Mouse (Mus musculus) heart, postnatal 4 days (tissue): ENCODE results near the gene Ccl2. TPM values are rescaled to one million over a fixed set of nuclear protein-coding genes. Genes with fewer than 3 reads are reported as not detected.

Experiments
- DNase-seq: peaks from one replicate; pipeline ENCODE4 v3.0.0; 2021
- total RNA-seq, 2 experiments: library from RNA; stranded (reverse); gene quantifications; 2 replicates each; pipeline ENCODE4 v1.2.3; 2021

The Ccl2 gene
- total RNA-seq, 2 experiments from 2014 or later = 2.1 to 4.7 TPM

- no peak for DNase-seq
Observed at GRCm38 (mm10) chr11:82035857-82036256, 486 bp downstream of the Ccl2 start.

- DNase-seq = no peak
Observed at GRCm38 (mm10) chr11:82038535-82038934, 3.2 kb downstream of the Ccl2 start, which contains the start of gene Gm17268. Gm17268 (minus strand) TSS chr11:82038562.

- no peak for DNase-seq
Observed at GRCm38 (mm10) chr11:82039132-82039660, 3.8 kb downstream of the Ccl2 start.

- DNase-seq = peak; percentile 22
Observed at GRCm38 (mm10) chr11:82041671-82042080, 6.3 kb downstream of the Ccl2 start.

GRCm38 (mm10) chr11:82045471-82045870, 10.1 kb downstream of the Ccl2 start, which contains the start of gene Ccl7:
Ccl7 (plus strand) TSS chr11:82045712.
- peak; percentile 27 for DNase-seq

- peak; percentile 60 for DNase-seq
Observed at GRCm38 (mm10) chr11:82047746-82048415, 12.5 kb downstream of the Ccl2 start.

- no peak for DNase-seq
Observed at GRCm38 (mm10) chr11:82053849-82054248, 18.5 kb downstream of the Ccl2 start.

GRCm38 (mm10) chr11:82057646-82058045, 22.3 kb downstream of the Ccl2 start, which contains the start of gene Ccl11:
Ccl11 (plus strand) TSS chr11:82057823.
- DNase-seq = no peak

GRCm38 (mm10) chr11:82062226-82062625, 26.9 kb downstream of the Ccl2 start:
- DNase-seq = no peak

GRCm38 (mm10) chr11:82063454-82063853, 28.1 kb downstream of the Ccl2 start:
- DNase-seq = no peak

GRCm38 (mm10) chr11:82066953-82067571, 31.7 kb downstream of the Ccl2 start:
- DNase-seq = no peak

GRCm38 (mm10) chr11:82071076-82071475, 35.7 kb downstream of the Ccl2 start:
- no peak for DNase-seq

GRCm38 (mm10) chr11:82072374-82072773, 37.0 kb downstream of the Ccl2 start:
- DNase-seq = no peak

- no peak for DNase-seq
Observed at GRCm38 (mm10) chr11:82072984-82073383, 37.6 kb downstream of the Ccl2 start.

- no peak for DNase-seq
Observed at GRCm38 (mm10) chr11:82073686-82074085, 38.3 kb downstream of the Ccl2 start.

- no peak for DNase-seq
Observed at GRCm38 (mm10) chr11:82077031-82077430, 41.7 kb downstream of the Ccl2 start.

GRCm38 (mm10) chr11:82078136-82078730, 42.9 kb downstream of the Ccl2 start:
- no peak for DNase-seq

- no peak for DNase-seq
Observed at GRCm38 (mm10) chr11:82080865-82081264, 45.5 kb downstream of the Ccl2 start.

GRCm38 (mm10) chr11:82084360-82084759, 49.0 kb downstream of the Ccl2 start:
- no peak for DNase-seq
